Mouse (Mus musculus): ENCODE measurements around the gene Mterf2.

Gene Mterf2

DNA sequence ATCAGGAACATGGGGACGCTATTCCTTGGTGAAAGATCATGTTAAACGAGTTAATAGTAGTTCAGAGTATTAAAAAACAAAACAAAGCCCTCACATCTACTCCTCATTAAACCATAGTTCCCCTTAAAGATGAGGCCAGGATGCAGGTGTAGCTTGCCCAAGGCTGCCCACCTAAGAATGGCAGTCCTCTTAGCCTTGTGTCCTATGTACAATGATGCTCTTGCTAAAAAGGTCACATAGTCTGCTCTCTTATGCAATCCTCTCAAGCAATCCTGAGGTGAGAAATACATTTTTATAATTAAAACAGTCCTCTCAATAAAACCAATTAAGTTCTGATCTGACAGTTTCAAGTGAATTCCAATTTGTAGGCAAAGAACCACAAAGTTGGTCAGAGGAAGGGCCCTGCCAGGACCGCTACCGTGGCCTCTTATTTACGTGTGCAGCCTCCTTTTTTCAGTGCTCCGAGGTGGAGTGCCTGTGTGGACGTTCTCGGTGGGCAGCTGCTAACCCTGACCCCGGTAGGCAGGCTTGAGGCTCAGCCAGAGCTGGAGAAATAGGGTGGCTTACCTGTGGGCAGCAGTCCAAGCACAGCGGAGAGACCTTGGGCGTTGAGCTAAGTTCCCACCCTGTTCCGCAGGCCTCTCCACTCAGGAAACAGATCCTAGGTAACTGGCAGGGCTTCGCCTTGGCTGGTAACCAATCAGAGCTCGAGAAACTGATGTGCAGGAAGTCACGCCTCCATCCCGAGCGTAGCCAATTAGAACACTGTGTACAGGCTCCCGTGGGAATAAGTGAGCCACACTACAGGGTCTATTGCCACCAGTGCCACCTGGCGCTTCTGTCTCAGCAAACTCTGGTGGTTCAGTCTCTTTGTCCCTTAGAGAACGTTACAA, at the start of gene Mterf2:
TSS of gene Mterf2 (minus strand) at position 633 of the 893 bp plus-strand sequence.
- peak; percentile 100 for ATAC-seq (ENCODE audit: low TSS enrichment)

DNA sequence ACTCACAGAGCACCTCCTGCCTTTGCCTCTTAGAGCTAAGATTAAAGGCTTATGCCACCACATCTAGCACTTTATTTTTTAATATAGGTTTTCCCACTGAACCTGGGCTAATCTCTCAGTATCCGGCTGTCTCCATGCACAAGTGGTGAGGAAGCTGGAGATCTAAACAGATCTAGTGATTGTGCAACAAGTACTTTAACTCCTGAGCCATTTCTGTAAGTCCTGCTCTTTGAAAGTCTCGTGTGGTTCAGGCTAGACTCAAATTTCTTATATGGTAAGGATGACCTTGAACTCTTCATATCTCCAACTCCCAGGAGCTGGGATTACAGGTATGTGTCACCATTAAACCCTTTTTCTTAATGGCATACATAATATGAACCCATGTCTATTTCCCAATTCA, 48.8 kb upstream of the Mterf2 start:
- no peak for ATAC-seq (ENCODE audit: low TSS enrichment)

DNA sequence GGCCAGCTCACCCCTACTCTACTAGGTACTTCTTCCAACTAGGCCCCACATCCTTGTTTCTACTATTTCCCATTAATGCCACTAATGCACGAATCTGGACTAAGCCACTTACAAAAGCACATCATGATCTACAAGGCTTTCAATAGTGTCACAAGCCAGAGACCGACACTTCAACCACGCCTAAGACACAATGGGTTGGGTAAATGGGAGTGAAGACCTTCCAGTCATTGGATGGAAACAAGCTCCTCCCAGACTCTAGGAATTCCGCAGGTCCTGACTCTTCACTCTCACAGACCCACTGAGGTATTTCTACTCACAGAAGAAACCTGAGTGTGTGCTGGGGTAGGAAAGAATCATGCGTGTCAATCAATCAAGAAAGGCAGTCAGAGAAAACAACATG, 37.5 kb upstream of the Mterf2 start:
- ATAC-seq (ENCODE audit: low TSS enrichment), result no peak

DNA sequence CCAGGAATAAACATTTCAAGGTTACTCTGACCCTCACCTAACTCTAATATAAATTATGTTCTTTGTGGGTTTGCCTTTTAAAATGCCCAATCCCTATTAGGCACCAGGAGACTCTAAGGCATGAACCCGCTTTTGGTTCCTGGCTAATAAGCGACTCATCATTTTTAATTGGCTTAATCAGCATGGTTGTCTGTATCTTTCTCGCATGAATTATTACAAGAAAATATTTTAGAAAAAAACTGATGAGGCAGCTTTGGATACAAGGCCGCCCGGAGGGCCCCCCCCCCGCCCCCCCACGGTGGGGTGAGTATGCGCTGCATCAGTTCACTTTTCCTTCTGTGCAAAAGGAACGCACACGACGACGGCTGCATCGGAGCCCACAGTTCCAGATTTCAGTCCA, 37.0 kb upstream of the Mterf2 start:
- ATAC-seq (ENCODE audit: low TSS enrichment), result no peak

DNA sequence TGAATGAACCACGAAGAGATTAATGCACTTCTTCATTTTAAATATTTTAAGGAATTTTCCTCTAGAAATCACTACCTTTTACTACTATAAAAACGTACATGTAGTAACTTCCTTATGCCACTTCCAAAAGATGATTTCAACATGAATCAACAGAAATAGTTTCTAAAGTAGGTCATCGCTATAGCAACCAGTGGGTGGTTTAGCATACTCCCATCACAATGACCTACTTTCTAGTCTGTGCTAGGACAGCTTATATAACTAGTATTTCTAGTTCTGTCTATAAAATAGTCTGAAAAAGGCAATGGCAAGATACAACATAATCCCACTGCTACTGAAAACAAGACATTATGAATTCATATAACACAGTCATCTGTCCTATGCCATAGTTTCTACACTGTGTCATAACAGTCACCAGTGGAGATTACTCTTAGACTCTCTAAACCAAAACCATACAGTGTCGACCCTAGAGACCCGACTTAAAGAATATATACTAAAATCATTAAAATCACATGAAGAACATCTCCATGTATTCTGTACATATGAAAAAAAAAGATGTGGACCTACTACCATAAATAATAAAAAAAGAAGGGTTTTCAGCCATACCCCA, 34.0 kb upstream of the Mterf2 start:
- ATAC-seq (ENCODE audit: low TSS enrichment), result peak; percentile 98

DNA sequence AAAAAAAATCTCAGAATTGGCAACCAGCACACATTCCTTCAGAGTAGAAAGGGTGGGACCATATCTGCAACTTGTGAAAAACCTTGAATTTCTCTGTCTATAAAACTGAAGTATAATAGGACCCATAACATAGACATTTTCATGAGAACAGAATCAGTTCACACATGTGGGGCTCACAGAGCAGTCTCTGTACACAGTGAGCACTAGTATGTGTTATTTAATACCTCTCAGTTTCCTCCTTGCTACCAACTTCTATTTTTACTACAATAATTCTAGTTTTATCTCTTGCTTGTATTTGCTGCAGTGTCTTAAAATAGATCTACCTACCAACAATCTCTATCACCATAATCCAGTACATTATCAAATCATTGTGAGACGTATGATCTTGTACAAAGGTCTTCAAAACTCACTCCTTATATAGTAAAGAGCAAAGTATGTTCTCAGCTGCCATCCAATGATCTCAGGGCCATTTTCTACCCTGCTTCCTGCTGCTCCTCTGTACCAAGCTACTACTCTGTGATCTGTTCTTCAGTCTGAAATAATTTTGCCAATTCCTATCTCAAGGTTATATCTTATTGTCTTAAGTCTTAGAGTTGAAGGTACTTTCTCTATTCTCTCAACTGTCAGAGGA, 32.3 kb upstream of the Mterf2 start:
- no peak for ATAC-seq (ENCODE audit: low TSS enrichment)

DNA sequence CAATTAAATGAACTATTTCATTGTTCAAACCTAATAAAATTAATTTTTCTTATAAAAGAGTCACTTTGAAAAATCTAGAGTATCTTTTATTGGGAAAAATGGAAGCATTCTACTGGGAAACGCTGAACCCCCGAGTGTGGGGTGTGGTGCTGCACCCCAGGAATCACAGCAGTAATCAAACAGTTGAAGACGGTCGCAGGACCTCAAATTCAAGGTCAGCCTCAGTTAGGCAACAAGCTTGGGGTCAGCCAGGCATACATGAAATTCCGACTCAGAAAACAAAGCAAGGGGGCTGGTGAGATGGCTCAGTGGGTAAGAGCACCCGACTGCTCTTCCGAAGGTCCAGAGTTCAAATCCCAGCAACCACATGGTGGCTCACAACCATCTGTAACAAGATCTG, 29.6 kb upstream of the Mterf2 start:
- ATAC-seq (ENCODE audit: low TSS enrichment), result no peak

DNA sequence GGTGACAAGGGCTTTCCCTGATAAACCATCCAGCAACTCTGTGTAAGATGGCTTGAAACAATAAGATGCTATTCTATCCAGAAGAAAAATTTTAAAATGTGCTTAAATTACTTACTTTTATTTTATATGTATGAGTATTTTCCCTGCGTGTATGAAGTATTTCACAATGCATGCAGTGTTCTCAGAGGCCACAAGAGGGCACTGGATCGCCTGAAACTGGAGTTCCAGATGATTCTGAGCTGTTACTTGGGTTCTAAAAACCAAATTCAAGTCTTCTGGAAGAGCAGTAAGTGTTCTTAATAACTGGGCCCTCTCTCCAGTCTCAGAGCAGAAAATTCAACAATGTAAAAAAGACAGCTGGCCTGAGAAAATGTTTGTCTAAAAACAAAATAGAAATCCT, 26.4 kb upstream of the Mterf2 start:
- peak; percentile 62; the same call in 1 of the 2 replicates for ATAC-seq (ENCODE audit: low TSS enrichment)

DNA sequence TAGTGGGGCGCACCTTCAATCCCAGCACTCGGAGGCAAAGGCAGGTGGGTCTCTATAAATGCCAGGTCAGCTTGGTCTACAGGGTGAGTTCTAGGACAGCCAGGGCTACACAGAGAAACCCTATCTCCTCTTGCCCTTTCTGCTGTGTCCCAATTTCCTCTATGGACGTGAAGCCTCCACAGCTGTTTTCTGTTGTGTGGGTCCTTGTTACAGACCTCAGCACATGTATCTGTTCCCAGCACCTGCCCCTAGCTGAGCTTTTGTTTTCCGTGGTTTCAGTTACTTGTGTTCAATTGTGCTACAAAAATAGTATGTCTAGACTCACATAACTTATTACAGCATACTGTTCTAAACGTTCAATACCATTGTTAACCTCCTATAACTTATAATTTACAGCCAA, 21.4 kb upstream of the Mterf2 start:
- no peak for ATAC-seq (ENCODE audit: low TSS enrichment)

DNA sequence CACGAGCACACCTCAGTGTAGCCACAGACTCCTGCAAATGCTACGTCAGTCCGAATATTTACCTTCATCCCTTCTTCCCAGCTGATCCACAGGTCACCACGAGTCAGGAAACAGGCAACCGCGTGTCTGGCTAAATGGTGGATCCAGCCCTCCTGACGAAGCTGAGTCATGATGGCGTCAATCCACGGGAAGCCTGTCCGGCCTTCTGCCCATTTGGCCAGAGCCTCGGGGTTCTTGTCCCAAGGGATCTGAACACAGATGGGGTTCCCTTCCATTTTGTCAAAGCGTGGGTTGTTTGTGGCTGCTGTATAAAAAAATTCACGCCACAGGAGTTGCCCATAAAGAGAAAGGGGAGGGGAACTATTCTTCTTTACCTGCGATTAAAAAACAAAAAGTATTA, 18.5 kb upstream of the Mterf2 start:
- ATAC-seq (ENCODE audit: low TSS enrichment), result no peak

DNA sequence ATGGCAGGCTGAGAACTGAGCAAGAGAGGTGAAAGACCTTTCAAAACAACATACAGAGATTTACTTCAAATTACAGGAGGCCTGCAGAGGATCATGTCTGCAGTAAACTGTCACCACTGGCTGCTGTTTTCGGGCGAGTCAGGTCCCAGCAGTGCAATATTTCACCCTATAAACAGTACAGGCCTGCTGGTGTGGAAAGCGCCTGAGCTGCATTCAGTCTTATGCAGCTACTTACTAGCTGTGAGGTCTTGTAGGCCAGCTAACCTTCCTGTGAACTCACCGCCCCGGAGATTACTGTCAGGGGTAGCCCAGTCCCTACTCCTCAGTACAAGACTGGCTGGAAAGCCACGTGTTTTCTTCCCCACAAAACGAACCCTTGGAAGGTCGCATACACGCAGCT, 13.6 kb upstream of the Mterf2 start:
- no peak for ATAC-seq (ENCODE audit: low TSS enrichment)

DNA sequence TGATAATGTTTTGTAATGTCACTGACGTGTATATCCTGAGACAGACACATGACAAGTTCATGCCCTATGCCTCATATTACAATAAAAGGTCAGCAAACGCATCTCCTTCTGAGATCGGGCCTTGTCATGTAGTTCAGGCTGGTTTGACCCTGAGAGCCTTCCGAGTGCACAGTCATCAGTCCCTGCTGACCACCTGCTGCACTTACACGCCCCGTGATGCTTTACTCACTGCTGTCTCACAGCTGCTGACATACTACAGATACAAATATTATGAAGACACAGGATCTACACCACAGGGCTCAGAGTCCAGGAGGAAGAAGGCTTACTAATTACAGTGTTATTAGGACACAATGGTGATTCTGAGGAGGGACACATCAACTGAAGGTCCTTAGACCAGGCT, 8.7 kb upstream of the Mterf2 start:
- no peak for ATAC-seq (ENCODE audit: low TSS enrichment)

DNA sequence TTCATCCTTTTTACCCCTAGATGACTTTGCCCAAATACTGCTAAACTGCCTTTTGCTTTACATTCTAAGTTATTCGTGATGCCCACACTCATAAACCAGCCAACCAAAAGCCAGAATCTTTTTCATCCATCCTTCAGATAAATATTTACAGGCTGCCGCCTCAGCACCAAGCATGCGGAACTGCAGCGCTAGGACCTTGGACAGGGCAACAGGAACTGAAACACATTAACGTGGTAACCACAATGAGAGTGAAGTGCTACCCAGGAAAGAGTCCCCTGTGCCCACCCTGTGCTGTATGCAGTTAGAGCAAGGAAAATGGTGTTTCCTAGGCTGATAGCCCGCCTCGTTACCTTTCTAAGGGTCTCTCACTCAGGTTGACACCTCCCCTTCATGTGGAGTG, 626 bp upstream of the Mterf2 start:
- no peak for ATAC-seq (ENCODE audit: low TSS enrichment)

DNA sequence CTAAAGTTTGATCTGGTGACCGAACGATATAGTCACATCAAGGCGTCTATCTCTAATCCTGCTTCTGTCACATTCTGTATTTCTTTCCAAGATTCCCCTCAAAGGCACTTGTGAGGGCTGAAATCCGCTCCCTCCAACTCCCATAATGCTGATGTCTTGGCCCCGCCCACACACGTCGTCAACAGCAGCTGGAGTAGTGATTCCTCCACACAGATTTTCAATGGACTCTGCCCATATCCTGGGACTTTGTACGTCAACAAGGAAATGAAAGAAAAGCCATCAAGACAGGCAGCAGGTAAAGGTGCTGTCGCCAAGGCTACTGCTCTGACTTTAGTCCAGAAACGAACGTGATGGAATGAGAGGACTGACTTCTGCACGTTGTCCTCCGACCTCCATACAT, 2.6 kb downstream of the Mterf2 start:
- ATAC-seq (ENCODE audit: low TSS enrichment), result no peak

DNA sequence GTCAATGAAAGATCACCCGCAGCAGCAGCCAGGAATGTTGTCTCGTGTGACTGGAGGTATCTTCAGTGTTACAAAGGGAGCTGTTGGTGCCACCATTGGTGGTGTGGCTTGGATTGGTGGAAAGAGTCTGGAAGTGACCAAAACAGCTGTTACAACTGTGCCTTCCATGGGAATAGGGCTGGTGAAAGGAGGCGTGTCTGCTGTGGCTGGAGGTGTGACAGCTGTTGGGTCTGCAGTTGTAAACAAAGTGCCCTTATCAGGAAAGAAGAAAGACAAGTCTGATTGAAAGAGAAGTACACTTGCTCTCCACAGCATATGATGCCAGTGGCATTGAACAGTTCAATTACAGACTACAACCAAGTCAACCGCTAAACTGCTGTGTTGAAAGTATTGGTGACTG, 13.4 kb downstream of the Mterf2 start:
- no peak for ATAC-seq (ENCODE audit: low TSS enrichment)

DNA sequence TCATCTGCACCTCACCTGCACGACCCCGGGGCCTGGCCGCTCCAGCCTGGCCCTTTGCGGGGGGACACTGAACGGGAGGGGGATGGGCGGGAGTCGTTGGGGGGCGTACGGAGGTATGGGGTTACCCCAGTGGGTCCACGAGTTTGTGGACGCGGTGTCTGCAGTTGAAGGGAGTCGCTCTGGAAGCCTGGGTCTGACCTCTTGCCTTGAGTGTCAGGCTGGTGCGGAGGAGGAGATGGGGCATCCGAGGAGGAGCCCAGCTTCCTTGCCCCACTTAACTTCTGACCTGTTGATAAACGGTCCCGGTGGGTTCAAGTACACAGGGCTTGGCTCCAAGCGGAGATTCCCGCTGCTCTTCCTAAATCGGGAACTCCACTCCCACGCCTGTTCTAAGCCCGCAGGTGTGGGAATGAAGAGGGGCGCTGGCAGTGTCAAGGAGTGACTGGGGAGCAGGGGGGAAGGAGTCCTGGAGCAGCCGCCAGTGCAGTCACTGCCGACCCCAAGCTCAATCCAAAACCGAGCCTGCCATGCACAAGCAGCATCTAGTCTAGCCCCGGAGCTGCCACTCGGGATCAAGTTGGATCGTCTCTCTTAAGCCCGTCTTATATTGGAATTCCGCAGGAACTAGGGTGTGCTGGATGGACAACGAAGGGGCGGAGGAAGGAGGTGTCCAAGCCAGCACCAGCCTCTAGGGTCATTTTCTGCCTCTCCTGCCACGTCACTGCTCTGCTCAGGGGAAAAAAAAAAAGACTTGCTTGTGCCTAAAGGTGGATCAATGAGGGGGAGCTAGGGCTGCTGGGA, 24.5 kb downstream of the Mterf2 start:
- ATAC-seq (ENCODE audit: low TSS enrichment), result peak; percentile 20

DNA sequence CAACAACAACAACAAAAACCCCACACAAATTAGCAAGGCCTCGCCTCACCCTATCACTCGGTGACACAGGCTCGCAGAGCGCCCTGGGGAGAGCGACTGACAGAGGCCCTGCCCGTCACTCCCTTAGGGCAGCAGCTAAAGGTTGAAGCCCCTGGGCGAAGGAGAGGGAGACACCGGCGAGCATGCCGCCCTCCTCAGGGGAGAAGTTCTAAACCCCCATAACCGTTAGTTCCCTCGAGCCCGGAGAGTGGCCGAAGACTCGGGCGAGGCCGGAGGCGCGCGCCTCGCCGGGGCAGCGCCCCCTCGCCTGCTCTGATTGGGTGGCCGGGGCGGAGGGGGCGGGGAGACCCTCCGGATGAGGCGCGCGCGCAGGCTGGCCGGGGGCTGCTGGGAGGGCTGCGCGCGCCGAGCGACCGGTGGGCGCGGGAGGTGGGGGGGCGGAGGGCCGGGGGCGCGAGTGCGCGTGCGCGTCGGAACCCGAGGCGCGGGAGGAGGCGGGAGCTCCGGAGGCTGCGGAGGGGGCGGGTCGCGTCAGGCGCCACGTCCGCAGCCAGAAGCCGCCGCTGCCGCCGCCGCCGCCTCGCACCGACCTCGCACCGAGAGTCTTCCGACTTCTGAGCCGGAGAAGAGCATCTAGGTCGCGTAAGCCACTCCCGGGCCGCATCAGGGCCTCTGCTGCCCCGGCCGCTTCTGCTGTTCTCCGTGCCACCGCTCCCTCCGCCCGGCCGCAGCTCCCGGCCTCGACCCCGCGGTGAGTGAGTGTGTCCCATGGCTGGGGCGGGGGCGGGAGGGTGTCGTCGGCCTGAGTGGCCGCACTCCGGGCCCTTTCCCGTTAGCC, 25.4 kb downstream of the Mterf2 start, which contains the start of the genes Fhl4 and Tmem263:
TSS of gene Fhl4 (minus strand) at position 249 of the 838 bp plus-strand sequence.
TSS of gene Tmem263 (plus strand) at position 381 of the 838 bp plus-strand sequence.
- peak; percentile 82 for ATAC-seq (ENCODE audit: low TSS enrichment)

DNA sequence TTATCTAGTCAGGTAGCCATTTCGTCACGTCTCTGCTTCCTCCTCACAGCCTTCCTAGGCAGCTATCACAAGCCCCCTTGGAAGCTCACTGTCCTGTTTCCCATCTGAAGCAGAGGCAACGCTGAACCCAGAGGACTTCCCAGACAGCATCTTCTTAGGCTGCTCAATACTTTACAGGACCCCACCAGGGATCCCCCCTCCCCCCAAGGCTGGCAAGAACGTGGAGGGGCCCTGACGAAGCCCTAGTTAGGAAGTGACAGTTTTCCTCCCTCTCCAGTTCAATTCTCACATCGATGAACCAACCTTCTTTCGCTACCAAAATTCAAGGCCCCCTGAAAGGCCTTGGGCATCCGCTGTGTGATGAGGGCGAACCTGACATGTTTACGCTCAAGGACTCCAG, 26.0 kb downstream of the Mterf2 start:
- ATAC-seq (ENCODE audit: low TSS enrichment), result peak; percentile 18; the same call in 1 of the 2 replicates

DNA sequence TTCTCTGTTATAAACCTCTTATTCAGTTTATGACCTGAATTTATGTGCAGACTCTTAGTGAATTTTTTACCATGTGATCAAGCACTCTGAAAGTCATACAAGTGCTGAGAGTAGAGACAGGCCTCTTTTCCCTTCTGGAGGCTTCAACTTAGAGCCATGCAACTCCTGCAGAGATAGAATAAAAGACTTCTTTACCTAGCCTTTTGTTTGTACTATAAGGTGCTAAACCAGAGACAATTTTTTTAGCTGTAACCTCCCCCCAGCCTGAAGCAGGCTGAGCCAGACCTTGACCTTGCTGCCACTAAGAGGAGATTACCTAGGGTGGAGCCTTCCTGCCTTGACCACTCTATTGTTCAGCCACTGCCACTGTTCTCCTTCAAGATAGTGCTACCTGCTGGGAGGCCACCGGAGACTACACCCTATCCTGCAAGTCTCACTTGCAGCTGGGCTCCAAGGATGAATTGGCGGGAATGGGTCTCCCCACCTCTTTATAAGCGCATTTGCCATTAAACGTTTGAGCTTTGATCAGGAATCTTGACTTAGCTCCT, 56.1 kb downstream of the Mterf2 start:
- ATAC-seq (ENCODE audit: low TSS enrichment), result no peak

Data from frontal cortex, adult (tissue).